In the genomic region with DNA sequence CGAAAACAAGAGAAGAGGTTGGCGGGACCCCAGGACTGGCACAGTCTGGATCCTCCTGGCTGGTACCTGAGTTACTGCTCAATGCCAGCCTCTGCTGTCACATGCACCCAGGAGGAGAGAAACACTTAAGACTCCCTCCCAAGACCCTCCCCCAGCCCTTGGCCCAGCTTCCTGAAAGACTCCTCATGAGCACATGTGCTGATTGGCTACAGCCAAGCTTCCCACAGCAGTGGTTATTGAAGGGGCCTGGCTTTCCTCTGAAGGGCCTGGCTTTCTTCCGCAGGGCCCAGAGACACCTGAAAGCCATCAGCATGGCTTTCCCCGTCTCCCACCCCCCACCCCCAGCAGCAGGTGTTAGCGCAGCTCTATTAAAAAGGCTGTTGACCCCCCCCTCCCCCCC, we compare ENCODE assay signal across 7 mouse cellular contexts. TPM values are rescaled to one million over a fixed set of nuclear protein-coding genes. Genes with fewer than 3 reads are reported as not detected.
A peak's percentile ranks its signal among the peaks of the same experiment; 100 is the strongest.
DNase-seq lines count a peak whose midpoint lies in the region; ATAC-seq and TF ChIP-seq lines count a peak whose summit lies in the region.

Gene Tbc1d14, minus strand, starts transcription at position 101 of the 400 bp plus-strand sequence.

- DNase-seq in 416B (ENCODE audit: low read depth) = peak; percentile 77
- no peak for DNase-seq in heart, postnatal 25 days (ENCODE audit: low spot score)
- DNase-seq in T-cell, adult 2 months (ENCODE audit: low spot score) = no peak

- H3K9me3 ChIP-seq in embryonic facial prominence, embryonic 15.5 days (replicated peaks) = no peaks in the 10 kb centered on the region
- no peaks in the 10 kb centered on the region for H3K9me3 ChIP-seq in limb, embryonic 13.5 days

- no peak for ATAC-seq in embryonic facial prominence, embryonic 15.5 days (ENCODE audit: insufficient number of reproducible peaks, low FRiP score, low TSS enrichment, low read depth)
- no peak for ATAC-seq in limb, embryonic 13.5 days (ENCODE audit: low FRiP score, low read depth)
- ATAC-seq in cerebellum, adult (ENCODE audit: insufficient number of reproducible peaks, low FRiP score, low TSS enrichment) = no peak

- no peaks in the 10 kb centered on the region for H3K4me1 ChIP-seq in embryonic facial prominence, embryonic 15.5 days
- peaks cover 3% of the 10 kb centered on the region; the same call in 1 of the 2 replicates for H3K4me1 ChIP-seq in limb, embryonic 13.5 days

- no peak for TF ChIP-seq CTCF in C2C12 (IDR thresholded peaks at IDR 0.05; ENCODE audit: control insufficient read depth, insufficient read depth, insufficient read length)

- no peaks in the 10 kb centered on the region for H3K79me3 ChIP-seq in C2C12 (ENCODE audit: low read depth)

- no peaks in the 10 kb centered on the region for H3K79me2 ChIP-seq in C2C12 (ENCODE audit: control insufficient read depth, insufficient read depth)

- H3K36me3 ChIP-seq in C2C12 (ENCODE audit: control insufficient read depth, insufficient read depth) = no peaks in the 10 kb centered on the region
- no peaks in the 10 kb centered on the region for H3K36me3 ChIP-seq in embryonic facial prominence, embryonic 15.5 days
- 0 out of 2 replicates have a peak, but pooled peaks cover 1% of the 10 kb centered on the region for H3K36me3 ChIP-seq in limb, embryonic 13.5 days

- no peak within 1 kb of the TSS for H3K4me3 ChIP-seq in C2C12 (ENCODE audit: insufficient read depth, poor library complexity, severe bottlenecking)
- no peak within 1 kb of the TSS for H3K4me3 ChIP-seq in embryonic facial prominence, embryonic 15.5 days (replicated peaks)
- H3K4me3 ChIP-seq in limb, embryonic 13.5 days = no peak within 1 kb of the TSS

- no peak within 1 kb of the TSS for H3K4me2 ChIP-seq in embryonic facial prominence, embryonic 15.5 days (replicated peaks)
- H3K4me2 ChIP-seq in limb, embryonic 13.5 days (replicated peaks) = no peak within 1 kb of the TSS

- intact Hi-C loops in heart, postnatal 25 days (cut with DNase I) = no loop called here

- 76% methylated on average over 5 of the region's 5 CpGs for WGBS in embryonic facial prominence, embryonic 15.5 days
- 60% methylated on average over 5 of the region's 5 CpGs for WGBS in limb, embryonic 13.5 days

- no peak within 1 kb of the TSS for H3K27ac ChIP-seq in embryonic facial prominence, embryonic 15.5 days (replicated peaks)
- no peak within 1 kb of the TSS for H3K27ac ChIP-seq in limb, embryonic 13.5 days

- H3K9ac ChIP-seq in embryonic facial prominence, embryonic 15.5 days = no peak within 1 kb of the TSS
- no peak within 1 kb of the TSS for H3K9ac ChIP-seq in limb, embryonic 13.5 days

- H3ac ChIP-seq in C2C12 (ENCODE audit: control insufficient read depth, insufficient read length, low read depth) = no peak within 1 kb of the TSS

- H3K27me3 ChIP-seq in C2C12 (ENCODE audit: control insufficient read depth, insufficient read depth, insufficient read length) = no peaks in the 10 kb centered on the region
- no peaks in the 10 kb centered on the region for H3K27me3 ChIP-seq in embryonic facial prominence, embryonic 15.5 days
- no peaks in the 10 kb centered on the region for H3K27me3 ChIP-seq in limb, embryonic 13.5 days

TF ChIP-seq in C2C12, 6 proteins besides CTCF, POLR2A, EP300 and RAD21:
- TF ChIP-seq USF1 (IDR thresholded peaks at IDR 0.05; ENCODE audit: low read depth) (no peak), MYOD1 (IDR thresholded peaks at IDR 0.05; ENCODE audit: control insufficient read depth, insufficient read length, low read depth) (no peak), MYOG (IDR thresholded peaks at IDR 0.05; ENCODE audit: control insufficient read depth, extremely low read depth, insufficient read length) (no peak), MAX (IDR thresholded peaks at IDR 0.05) (no peak), CEBPB (IDR thresholded peaks at IDR 0.05; ENCODE audit: low read depth) (no peak), FOSL1 (IDR thresholded peaks at IDR 0.05; ENCODE audit: insufficient read depth, low read length, poor library complexity, severe bottlenecking) (no peak)
TF ChIP-seq in C2C12: peak in this region for 0.

RNA-seq across cellular contexts. Expression of gene Tbc1d14, which starts in this region (rescaled TPM):
- 10.7 TPM for polyA plus RNA-seq in C2C12 (2012; fragmentation: generic; extraction: Trizol)
- polyA plus RNA-seq in embryonic facial prominence, embryonic 15.5 days (2015; fragmentation: Nextera tagmentation; extraction: Ambion mirVana) = 40.3 and 41.3 TPM in 2 replicates
- 10 to 100 TPM; 14.3 to 14.7 TPM for total RNA-seq in heart, postnatal 25 days (2021)
- 38.1 and 38.2 TPM in 2 replicates for polyA plus RNA-seq in limb, embryonic 13.5 days (2015; fragmentation: Nextera tagmentation; extraction: Ambion mirVana)
